Mouse (Mus musculus) kidney, embryonic 14.5 days (tissue): ENCODE results near the gene Vmn1r125. TPM values are rescaled to one million over a fixed set of nuclear protein-coding genes. Genes with fewer than 3 reads are reported as not detected.
"Not testable (repeated sequence)": the region's sequence is repeated elsewhere in the genome, so short reads cannot be mapped to it uniquely, and the experiment has no call there.

ENCODE experiments used
- ATAC-seq: fragments of 200-750 bp; cut with Nextera tagmentation; 2 replicates; pipeline ENCODE4 v1.8.0; 2017; ENCODE audit warnings: moderate number of reproducible peaks, mild to moderate bottlenecking, moderate TSS enrichment, moderate library complexity; ENCODE audit not compliant: low FRiP score, low TSS enrichment
- H3K27ac ChIP-seq: fragments of 300-500 bp; sonication (generic); 2 replicates; pipeline ENCODE4 v1.5.1; 2014; ENCODE audit warnings: low read depth, mild to moderate bottlenecking, low read length, moderate library complexity, mixed read lengths
- H3K27me3 ChIP-seq: fragments of 300-500 bp; sonication (generic); 2 replicates; pipeline ENCODE4 v1.6.1; 2014; ENCODE audit warnings: mild to moderate bottlenecking, low read length; ENCODE audit not compliant: control insufficient read depth, insufficient read depth
- H3K36me3 ChIP-seq: fragments of 300-500 bp; sonication (generic); 2 replicates; pipeline ENCODE4 v1.6.1; 2014; ENCODE audit warnings: low read length, mixed read lengths; ENCODE audit not compliant: control insufficient read depth, insufficient read depth
- H3K4me1 ChIP-seq: fragments of 300-500 bp; sonication (generic); 2 replicates; pipeline ENCODE4 v1.6.1; 2014; ENCODE audit warnings: low read length, mixed read lengths; ENCODE audit not compliant: control insufficient read depth, insufficient read depth
- H3K4me2 ChIP-seq: fragments of 300-500 bp; sonication (generic); replicated peaks from 2 replicates; pipeline ENCODE4 v1.6.1; 2014; ENCODE audit warnings: low read depth, mild to moderate bottlenecking, low read length
- H3K4me3 ChIP-seq: fragments of 300-500 bp; sonication (generic); 2 replicates; pipeline ENCODE4 v1.5.1; 2014; ENCODE audit warnings: mild to moderate bottlenecking, low read length
- H3K9ac ChIP-seq: fragments of 300-500 bp; sonication (generic); 2 replicates; pipeline ENCODE4 v1.6.1; 2014; ENCODE audit warnings: low read depth, mild to moderate bottlenecking, low read length, moderate library complexity
- H3K9me3 ChIP-seq: fragments of 300-500 bp; sonication (generic); 2 replicates; pipeline ENCODE4 v1.6.1; 2016; ENCODE audit warnings: low read length; ENCODE audit not compliant: control insufficient read depth
- WGBS: fragments of 180-500 bp; shearing (Covaris S2); extraction: QIAGEN DNeasy Blood & Tissue Kit; methylation state at CpG from one replicate; pipeline ENCODE4 v1.1.7; 2014; 5-methylcytosine and 5-hydroxymethylcytosine counted together
- polyA plus RNA-seq: library from polyadenylated mRNA; unstranded; fragments of >200 nt; fragmentation: Nextera tagmentation; extraction: Ambion mirVana; gene quantifications from 2 replicates; pipeline ENCODE4 v1.2.1, GENCODE M21; 2014

The Vmn1r125 gene
- not detected in 2 replicates for polyA plus RNA-seq

DNA sequence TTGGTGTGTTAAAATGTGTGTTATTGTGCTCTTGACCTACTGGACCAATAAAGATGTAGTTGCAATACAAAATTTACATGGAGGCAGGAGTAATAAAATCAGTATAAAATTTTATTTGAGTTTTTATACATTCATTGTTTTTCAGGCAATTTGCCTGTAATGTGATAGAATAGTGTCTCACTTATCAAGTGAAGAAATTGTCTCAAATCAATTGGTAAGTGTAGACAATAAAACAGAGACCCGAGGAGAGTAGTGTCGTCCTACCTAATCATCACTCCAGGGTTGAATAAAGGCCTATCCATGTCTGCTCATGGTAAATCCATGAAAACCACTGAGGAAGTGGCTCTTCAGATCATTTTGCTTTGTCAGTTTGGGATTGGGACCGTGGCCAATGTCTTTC is at the start of gene Vmn1r125:
Gene Vmn1r125, plus strand, starts transcription at position 301 of the 400 bp plus-strand sequence.
- H3K27me3 ChIP-seq, H3K4me3 ChIP-seq, H3K4me2 ChIP-seq, H3K4me1 ChIP-seq, H3K36me3 ChIP-seq, H3K9me3 ChIP-seq, H3K27ac ChIP-seq, ATAC-seq, H3K9ac ChIP-seq: not testable (repeated sequence)
- WGBS = 76% methylated on average over 3 of the region's 3 CpGs

DNA sequence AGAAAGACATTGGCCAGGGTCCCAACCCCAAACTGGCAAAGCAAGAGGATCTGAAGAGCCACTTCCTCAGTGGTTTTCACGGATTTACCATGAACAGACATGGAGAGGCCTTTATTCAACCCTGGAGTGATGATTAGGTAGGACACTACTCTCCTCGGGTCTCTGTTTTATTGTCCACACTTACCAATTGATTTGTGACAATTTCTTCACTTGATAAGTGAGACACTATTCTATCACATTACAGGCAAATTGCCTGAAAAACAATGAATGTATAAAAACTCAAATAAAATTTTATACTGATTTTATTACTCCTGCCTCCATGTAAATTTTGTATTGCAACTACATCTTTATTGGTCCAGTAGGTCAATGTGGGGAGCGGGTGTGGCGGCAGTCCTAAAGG is 11.5 kb upstream of the Vmn1r125 start, which contains the start of gene Vmn1r124:
Gene Vmn1r124, minus strand, starts transcription at position 101 of the 400 bp plus-strand sequence.
- not testable (repeated sequence) for H3K4me2 ChIP-seq, H3K4me3 ChIP-seq, H3K27ac ChIP-seq, H3K36me3 ChIP-seq, H3K4me1 ChIP-seq, H3K9me3 ChIP-seq, H3K27me3 ChIP-seq, H3K9ac ChIP-seq, ATAC-seq
- 79% methylated on average over 4 of the region's 4 CpGs for WGBS

DNA sequence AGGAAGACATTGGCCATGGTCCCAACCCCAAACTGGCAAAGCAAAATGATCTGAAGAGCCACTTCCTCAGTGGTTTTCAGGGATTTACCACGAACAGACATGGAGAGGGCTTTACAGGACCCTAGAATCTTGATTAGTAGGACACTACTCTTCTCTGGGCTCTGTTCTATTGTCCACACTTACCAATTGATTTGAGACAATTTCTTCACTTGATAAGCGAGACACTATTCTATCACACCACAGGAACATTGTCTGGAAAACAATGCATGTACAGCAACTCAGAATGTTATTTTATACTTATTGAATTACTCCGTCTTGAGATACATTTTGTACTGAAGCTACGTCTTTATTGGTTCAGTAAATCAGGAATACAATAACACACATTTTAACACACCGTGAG is 29.4 kb downstream of the Vmn1r125 start, which contains the start of gene Vmn1r126:
Gene Vmn1r126, minus strand, starts transcription at position 101 of the 400 bp plus-strand sequence.
- ATAC-seq, H3K27me3 ChIP-seq, H3K4me1 ChIP-seq, H3K9ac ChIP-seq, H3K27ac ChIP-seq, H3K9me3 ChIP-seq, H3K4me3 ChIP-seq, H3K4me2 ChIP-seq, H3K36me3 ChIP-seq: not testable (repeated sequence)
- no CpG with 5 or more reads among the region's 5 CpGs for WGBS

DNA sequence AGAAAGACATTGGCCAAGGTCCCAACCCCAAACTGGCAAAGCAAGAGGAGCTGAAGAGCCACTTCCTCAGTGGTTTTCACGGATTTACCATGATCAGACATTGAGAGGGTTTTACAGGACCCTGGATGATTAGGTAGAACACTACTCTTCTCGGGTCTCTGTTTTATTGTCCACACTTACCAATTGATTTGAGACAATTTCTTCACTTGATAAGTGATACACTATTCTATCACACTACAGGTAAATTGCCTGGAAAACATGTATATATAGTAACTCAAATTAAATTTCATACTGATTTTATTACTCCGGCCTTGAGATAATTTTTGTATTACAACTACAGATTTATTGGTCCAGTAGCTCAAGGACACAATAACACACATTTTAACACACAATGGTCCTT is 47.8 kb downstream of the Vmn1r125 start, which contains the start of gene Vmn1r127:
Gene Vmn1r127, minus strand, starts transcription at position 101 of the 400 bp plus-strand sequence.
- no CpG with 5 or more reads among the region's 3 CpGs for WGBS

More for the DNA sequence above, 47.8 kb downstream of the Vmn1r125 start, which contains the start of gene Vmn1r127:
- not testable (repeated sequence) for H3K36me3 ChIP-seq, H3K4me3 ChIP-seq, H3K9ac ChIP-seq, H3K27ac ChIP-seq, ATAC-seq, H3K4me1 ChIP-seq, H3K9me3 ChIP-seq, H3K27me3 ChIP-seq, H3K4me2 ChIP-seq

Other genes with a start within 250 kb of the Vmn1r125 start
- not detected in 2 replicates for gene Vmn1r120, start 218.4 kb upstream of the Vmn1r125 start, polyA plus RNA-seq
- not detected in 2 replicates for gene Vmn1r121, start 173.7 kb upstream of the Vmn1r125 start, polyA plus RNA-seq
- gene Vmn1r122, start 138.1 kb upstream of the Vmn1r125 start, polyA plus RNA-seq = not detected in 2 replicates
- gene Vmn1r123, start 110.0 kb upstream of the Vmn1r125 start, polyA plus RNA-seq = not detected in 2 replicates
- gene Gm5157, start 81.8 kb upstream of the Vmn1r125 start, polyA plus RNA-seq = not detected in 2 replicates
- not detected in 2 replicates for gene Vmn1r124, start 11.6 kb upstream of the Vmn1r125 start, polyA plus RNA-seq
- not detected in 2 replicates for gene Vmn1r126, start 29.3 kb downstream of the Vmn1r125 start, polyA plus RNA-seq
- not detected in 2 replicates for gene Vmn1r127, start 47.7 kb downstream of the Vmn1r125 start, polyA plus RNA-seq
- not detected in 2 replicates for gene Vmn1r128, start 77.2 kb downstream of the Vmn1r125 start, polyA plus RNA-seq
- not detected in 2 replicates for gene Vmn1r129, start 89.1 kb downstream of the Vmn1r125 start, polyA plus RNA-seq
- not detected in 2 replicates for gene Gm6882, start 160.6 kb downstream of the Vmn1r125 start, polyA plus RNA-seq
- gene Vmn1r130, start 239.6 kb downstream of the Vmn1r125 start, polyA plus RNA-seq = not detected in 2 replicates